Mouse (Mus musculus) gastrocnemius, postnatal 4 days (tissue): ENCODE data around the gene Schip1. TPM values are rescaled to one million over a fixed set of nuclear protein-coding genes. Genes with fewer than 3 reads are reported as not detected.
A peak's percentile ranks its signal among the peaks of the same experiment; 100 is the strongest.

Source experiments
- DNase-seq, 2 experiments: peaks; one replicate each; pipeline ENCODE4 v3.0.0; 2021 to 2022; ENCODE audit warnings: low spot score in 2 of 2, mixed read lengths in 2 of 2
- total RNA-seq, 2 experiments: library from RNA; stranded (reverse); gene quantifications; 2 replicates each; pipeline ENCODE4 v1.2.3; 2021

Gene Schip1
- total RNA-seq, 2 experiments from 2014 or later: 76.4 to 77.8 TPM

DNA sequence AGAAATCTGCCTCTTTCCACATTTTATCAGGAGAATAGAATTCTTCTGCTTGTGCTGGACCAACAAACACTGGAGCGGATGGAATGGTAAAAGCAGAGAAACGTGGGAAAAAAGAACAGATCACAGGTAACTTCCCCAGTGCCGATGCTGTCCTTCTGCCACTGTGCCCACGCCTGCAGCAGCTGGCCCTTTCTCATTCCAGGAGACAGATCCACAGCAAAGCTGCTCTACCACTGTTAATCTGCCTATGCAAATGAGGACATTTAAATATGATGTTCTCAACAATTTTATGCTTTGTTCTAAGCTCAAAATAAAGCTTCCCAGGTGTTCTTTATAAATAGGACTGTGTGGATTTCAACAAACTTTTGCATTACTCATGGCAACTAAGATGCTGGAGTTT lies 203.3 kb downstream of the Schip1 start:
- no peak for DNase-seq

DNA sequence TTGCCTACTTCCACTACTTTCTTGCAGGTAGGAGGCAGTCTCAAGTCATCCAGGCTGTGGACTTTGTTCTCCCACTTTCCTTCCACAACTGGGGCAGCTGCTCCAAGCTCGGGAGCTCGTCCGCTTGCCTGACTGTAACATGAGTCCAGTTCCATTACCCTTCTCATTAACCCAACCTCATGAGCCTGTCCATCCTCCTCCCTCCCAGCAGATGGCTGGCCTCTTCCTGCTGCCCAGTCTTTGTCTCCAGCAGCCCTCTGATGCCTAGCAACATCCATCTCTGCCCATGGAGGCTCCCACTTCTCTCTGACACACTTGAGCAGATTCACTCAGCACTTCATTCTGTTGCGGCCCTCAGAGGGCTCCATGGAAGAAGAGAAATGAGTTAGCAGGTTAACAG lies 204.6 kb downstream of the Schip1 start:
- DNase-seq: no peak

DNA sequence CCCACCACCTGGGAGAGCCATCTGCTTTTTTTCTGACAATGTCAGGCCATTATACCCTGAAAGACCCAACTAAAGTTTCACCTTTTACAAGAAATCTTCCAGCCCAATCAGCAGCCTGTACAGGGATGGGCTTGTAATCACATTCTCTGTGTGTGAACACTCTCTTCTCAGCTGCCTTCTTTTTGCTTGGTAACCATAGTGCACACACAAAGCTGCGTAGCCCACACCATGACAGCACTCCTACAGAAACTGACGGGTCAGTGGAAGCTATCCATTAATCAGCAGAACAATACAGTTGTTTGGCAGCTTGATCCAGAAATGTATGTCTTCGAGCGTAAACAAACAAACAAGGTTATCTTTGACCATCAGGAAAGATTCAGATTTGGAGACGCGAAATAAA lies 205.6 kb downstream of the Schip1 start:
- no peak for DNase-seq

DNA sequence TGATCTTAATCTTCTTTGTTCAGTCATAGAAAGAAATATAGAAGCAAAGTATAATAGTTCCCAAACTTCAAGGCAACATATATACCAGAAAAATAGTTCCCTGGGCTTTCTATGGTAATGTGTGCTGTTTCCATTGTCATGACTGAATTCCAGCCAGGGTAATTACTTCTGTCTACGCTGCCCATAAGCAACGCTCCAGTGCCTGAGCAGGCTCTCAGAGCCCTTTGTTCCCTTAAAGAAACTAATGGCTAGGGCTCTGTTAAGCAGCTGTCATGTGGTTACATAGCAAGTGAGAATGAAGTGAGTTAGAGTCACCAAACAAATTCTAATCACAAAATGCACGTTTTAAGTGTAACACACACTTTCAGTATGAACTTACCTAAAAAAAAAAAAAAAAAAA lies 206.9 kb downstream of the Schip1 start:
- DNase-seq: no peak

DNA sequence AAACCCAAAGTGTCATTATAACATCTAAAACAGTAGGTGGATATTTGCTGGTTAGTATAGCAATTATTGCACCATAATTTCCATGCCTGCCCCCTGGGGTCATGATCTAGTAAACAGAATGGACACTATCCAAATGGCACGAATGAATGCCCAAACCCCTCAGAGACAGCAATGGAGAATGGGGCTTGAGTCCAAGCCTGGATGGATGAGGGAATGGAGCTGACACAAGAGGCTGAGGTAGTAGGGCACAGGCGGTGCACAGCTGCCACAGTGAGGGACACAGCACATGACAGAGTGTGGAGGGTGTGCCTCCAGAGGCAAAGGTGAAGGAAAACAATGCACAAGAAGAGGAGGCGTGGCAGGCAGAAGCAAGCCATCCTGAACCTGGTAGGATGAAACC lies 207.3 kb downstream of the Schip1 start:
- no peak for DNase-seq

DNA sequence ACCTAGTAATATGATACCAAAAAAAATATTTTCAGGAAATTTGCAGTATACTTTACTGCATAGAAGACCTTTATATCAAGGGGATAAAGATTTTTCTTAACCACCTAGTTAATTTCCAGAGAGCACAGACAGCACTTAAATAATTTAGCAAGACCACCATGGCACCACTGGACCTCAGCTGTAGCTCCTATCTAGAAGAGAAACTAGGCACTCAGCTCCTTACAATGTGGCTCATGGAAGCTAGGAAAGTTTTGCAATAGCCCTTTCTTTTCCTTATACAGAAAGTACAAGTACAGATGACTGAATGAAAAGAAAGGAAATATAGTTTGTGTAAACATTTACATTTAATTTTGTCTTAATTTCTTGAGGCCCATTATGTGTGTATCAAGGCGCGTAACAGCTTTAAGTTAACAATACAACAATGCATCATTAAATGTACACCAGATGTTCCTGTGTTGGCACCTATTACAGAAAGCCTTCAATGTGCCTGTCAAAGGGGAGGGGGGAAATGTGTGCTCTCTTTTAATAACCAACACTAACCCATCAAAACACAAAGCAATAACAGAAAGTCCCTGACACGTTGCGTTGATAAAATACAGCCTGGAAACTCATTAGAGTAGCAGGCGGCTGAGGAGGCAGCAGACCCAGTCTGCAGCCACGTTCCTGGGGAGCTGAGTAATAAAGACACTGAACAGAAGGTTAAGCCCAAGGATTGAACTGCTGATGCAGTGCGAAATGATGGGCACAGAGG lies 218.4 kb downstream of the Schip1 start:
- DNase-seq: no peak

DNA sequence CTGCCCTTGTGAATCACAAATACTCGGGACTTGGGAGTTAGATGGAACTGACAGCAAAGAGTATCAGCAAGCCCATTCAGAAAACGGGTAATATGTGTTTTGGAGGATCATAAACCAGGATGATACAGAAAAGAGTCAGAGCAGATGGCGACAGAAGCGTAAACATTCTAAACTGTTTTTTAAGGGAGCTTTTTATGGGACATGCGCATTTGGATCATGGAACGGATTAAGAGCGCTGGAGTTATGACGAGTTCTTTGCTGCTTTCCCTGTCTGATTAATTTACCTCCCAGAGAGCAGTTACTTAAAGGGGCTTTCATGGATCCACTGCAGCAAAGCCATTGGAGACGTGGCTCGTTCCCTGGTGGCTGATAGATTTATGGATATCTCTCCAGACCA lies 219.0 kb downstream of the Schip1 start:
- DNase-seq: no peak

DNA sequence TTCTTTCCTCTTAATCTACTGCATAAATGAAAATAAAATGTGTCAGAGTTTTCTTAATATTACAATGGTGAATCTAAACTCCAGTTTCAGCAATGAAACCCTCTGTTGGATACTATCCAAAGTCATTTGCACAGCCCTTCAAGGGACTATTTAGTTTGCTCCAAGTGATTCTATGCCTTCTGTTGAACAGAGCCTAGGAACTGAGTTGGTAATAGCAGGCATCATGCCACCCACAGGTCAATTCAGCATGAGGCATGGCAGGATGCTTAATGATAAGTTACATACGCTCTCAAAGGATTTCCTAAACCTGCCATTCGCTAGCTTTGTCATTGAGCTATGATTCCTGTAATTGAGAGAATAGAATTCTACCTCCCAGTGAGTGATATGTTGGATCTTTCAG lies 219.9 kb downstream of the Schip1 start:
- DNase-seq: no peak

DNA sequence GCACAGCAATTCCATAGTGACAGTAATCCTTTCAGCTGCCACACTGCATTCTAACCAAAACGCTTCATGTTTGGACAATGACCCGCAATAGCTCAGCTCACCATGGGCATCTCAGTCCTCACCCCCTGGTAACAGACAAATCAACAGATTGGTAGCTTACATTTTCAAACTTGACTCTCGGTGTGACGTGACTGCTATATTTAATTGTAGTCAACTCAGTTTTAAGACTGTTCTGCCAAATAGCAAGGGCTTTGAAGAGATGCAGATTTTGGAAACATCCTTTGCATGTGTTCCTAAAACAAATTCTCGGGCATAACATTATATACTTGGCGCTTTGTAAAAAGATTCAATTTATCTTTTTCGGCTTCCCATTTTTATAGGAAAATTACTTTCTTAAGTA lies 232.2 kb downstream of the Schip1 start:
- DNase-seq: no peak

DNA sequence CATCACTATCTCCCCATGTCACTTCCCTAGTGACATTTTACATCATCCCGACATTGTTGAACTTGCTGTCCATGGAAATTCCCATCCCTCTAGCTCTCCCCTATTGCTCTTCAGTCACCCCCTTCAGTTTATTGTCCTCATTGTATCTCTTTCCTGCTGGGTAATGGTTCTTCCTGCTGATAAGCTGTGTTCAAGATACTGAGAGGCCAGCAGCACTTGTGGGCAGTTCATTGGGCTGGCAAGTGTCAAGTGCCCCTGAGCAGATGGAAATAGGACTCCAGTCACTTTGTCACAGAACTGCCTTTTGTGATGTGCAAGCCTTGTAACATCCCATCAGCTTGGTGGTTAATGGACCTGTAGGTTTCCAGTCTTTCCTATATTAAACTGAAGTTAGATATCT lies 241.0 kb downstream of the Schip1 start:
- no peak for DNase-seq

DNA sequence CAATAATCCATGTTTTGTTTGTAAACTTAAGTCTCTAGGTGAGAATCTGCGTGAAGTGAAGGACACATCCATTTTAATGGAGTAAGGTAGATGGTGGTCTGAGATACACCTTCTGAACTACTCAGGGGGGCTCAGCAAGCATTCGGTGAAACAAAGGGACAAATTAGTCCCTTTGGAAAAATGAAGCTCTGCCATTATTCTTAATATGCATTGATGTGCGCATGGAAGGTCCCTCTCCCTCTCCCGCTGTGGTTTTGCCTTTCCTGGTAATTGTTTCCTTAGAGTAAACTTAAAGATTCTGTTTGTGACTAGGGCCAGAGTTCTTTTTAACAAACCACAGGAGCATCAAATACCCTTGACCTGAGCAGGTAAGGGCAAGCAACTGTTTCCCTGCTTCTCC lies 242.1 kb downstream of the Schip1 start:
- no peak for DNase-seq

DNA sequence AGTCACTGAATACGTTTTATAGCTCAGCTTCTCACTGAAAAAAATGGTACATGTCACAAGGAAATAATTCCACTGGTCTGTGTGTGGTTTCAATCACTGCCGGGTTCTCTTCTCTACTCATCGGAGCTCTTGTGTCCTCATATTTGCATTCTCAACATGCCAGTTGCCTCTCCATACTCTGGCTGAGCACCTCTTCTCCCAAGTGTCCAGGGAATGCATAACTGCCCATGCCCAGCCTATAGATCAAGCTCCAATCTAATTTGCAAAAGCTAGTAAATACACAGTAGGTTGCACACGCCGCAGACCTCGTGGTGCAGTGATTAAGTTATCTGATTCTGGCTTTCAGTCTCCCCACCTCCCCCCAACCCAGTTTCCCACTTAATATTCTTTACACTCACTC lies 261.0 kb downstream of the Schip1 start:
- DNase-seq: no peak

DNA sequence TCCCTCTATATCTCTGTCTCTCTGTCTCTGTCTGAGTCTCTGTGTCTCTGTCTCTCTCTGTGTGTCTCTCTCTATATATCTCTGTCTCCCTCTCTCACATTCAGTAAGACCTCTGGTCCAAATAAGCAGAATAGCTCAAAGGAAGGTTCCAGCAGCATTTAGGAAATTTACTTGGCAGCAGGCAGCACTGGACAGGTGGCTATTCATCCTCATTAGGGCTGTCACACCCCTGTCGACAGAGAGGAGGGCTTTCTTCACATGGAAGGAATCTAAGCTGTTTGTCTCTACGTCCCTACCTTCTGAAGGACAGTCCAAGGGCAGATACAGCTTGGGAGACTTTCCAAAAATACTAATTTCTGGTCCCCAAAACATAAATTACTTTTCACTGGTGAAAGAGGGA lies 267.9 kb downstream of the Schip1 start:
- no peak for DNase-seq

DNA sequence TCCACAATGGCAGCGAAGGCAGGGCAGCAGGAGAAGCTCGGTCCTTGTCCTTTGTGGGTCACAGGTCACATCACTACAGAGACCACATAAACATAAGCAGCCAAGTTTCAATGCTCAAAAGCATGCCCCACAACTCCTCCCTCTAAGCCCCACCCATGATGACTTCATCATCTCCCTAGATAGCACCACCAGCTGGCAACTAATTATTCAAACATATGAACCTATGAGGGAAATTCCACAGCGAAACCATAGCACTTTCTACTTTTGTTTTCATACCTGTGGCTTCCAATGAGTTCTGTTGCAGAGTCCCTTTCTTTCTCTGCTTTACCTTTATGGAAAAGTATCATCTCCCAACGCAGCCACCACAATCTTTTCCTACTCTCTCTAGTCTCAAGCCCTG lies 270.9 kb downstream of the Schip1 start:
- DNase-seq: no peak

DNA sequence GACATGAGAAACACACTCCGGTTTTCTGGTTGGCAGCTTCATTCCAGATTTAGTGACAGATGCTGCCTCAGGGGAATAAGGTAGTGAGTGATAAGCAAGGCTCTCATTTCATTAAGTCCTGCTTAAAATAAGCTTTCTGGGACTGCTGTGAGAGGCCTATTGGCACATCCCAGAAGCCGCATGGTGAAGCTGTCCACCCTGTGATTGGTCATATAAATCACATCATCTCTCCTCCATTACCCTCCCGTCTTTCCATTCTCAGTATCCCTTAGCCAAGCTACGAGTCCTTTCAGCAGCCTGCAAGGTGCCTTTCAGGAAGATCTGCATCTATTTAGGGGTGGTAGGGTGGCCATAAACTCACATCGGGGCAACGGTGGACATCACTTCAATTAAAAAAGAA lies 286.0 kb downstream of the Schip1 start:
- no peak for DNase-seq

DNA sequence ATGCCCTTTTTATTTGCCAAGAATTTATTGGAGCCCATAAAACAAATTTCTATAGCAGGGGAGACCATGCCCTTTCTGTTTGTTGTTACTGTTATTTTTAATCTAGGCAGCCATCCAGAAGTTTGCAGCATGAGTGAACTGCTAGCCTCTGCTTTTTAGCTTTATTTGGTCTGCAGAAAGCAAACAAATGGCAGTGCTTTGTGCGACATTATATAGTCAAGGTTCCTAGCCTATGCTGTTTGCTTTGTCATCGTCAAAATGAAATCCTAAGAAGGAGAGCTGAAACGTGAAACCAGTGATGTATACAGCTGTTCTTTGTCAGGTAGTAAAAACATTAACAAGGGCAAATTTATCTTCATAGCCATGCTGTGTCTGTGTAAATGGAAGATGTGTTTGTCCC lies 286.9 kb downstream of the Schip1 start:
- DNase-seq: no peak

DNA sequence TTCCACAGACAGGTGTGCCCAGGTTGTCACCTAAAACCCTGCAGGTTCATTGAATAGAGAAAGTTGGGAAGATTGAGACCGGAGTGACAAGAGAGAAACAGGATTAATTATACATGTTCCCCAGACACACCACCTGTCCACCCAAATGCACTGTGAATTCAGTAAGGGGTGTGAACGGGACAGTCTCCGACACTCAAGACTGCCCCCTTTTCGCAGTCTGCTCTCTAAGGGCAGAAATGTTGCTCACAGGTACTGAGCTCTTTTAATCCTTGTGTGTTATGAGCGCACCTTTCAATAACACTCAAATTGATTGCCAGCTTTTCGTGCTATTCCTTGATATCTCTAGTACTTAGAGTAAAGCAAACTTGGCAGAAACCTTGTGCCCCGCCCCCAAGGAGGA lies 288.4 kb downstream of the Schip1 start:
- no peak for DNase-seq

DNA sequence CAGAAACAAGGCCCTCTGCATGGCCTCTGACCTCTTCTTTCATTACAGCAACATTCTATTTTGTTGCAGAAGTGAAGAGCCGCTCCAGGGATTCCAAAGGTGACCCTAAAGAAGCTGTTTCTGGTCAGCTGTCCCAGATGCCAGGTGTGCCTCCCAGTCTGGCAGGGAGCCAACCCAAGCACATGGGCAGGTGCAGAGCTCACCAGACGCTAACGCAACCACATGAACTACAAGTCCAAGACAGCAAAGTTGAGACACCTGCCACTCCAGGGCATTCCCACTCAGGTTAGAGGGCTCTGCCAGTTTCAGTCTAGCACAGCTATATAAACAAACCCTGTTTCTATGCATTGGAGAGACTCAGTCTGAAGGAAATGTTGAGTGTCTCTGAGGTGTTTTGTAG lies 288.9 kb downstream of the Schip1 start:
- no peak for DNase-seq

DNA sequence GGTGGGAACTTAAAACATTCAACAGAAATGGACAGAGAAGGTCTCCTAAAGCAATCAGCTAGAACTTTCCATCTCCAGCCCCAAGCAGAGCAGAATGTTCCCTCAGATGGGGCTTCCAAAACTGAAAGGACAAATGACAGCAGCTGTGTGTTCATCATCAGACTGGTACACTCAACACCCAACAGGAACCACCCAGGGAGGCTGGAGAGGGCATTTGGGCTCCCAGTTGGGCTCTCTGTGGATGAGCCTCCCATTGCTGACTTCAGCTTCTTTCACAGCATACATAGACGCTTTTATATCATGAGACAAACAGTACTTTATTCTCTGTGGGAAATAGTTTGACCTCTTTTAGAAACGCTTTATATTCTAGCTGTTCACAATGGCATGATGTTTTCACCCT lies 291.9 kb downstream of the Schip1 start:
- DNase-seq: no peak

DNA sequence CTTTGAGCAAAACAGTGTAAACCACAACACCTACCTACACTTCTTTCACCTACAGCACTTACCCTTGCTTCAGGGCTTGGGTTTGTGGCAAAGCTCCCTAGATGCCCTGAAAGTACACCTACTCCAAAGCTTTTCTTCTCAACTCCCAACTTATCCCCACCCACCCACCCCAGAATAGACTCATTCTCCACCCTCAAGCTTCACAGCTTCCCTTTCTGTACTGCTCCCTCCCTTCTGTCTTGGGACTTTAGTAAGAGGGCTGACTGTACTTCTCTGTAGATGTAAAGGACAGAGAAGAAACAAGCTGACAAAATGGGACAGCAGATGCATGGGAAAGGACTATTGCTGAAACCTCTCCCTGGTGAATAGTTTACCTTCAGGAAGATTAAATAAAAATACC lies 303.4 kb downstream of the Schip1 start:
- DNase-seq: no peak

DNA sequence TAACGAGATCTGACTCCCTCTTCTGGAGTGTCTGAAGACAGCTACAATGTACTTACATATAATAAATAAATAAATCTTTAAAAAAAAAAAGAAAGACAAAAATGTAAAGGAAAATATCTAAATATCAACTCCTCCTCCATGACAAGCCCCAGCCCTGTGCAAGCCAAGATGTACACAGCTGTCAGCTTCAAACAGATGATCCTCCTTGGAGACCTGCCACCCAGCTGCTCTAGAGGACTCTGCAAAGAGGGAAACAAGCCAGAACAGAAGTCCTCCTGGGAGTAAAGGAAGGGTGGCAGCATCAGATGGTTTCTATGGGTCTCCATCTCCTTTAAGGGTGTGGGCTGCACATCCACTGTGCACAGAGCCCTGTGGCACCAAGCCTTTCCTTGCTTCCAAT lies 308.3 kb downstream of the Schip1 start:
- peak in 1 of 2 experiments; percentile 44 for DNase-seq

DNA sequence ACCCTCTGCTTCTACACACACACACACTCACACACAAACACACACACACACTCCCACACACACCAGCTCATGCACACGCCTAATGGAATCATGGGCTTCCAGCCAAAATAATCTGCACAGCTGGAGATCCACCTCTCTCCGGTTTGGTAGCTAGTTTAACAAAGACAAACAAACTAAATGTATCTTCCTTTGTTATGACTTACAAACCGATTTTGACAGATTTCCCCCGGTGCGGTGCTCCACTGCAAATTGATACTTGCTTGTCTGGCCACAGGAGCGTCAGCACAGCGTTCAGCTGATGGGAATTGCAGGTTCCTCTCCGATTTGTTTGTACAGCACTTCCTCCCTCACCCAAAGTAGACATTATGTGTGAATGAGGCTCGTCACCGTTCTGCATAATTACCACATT lies 310.5 kb downstream of the Schip1 start:
- no peak for DNase-seq

DNA sequence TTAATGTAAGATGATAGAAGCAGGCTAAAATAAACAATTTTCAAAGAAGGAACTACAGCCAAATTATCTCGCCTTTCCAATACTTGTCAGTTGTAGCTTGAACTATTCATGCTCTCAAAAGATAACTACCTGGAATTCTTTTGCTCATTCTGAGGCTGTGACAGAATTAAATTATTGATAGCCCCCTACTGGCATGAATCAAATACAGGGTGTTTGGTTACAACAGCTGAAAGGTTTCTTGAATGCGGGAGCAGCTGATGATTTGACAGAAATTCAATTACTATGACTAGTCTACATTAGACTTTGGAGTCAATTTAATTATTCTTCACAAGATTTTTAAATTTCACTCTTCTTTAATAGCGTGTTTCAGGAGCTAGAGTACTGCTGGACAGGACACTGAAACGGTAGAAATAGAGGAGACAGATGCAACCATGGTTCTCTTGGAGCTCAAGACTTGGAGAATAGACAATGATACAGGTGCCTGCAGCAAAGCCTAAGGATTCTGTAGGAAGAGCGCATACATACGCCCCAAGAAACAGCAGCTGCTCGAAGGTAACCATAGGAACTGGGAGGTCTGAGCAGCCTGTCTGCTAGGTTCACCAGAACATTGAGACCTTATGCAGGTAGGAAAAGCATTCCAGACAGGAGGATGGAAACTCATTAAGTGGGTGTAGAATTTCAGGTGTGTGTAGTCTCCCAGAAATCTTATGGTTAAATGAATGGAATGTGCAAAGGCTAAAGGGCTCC lies 313.0 kb downstream of the Schip1 start:
- DNase-seq: no peak
